Mouse (Mus musculus) G1E (cell line): ENCODE data around the gene C9orf72.

ENCODE experiments used
- CTCF ChIP-seq: IDR thresholded peaks from 2 replicates; pipeline ENCODE4 v1.5.1; 2012; ENCODE audit warnings: low read depth, low read length, inconsistent platforms, mixed read lengths
- GATA1 ChIP-seq: IDR thresholded peaks from 2 replicates; pipeline ENCODE4 v1.6.1; 2012; ENCODE audit warnings: borderline replicate concordance, low read length, inconsistent platforms, mixed read lengths
- TAL1 ChIP-seq: conservative IDR thresholded peaks from 2 replicates; pipeline ENCODE4 v1.6.1; 2012; ENCODE audit warnings: low read depth, low read length, inconsistent platforms, mixed read lengths

DNA sequence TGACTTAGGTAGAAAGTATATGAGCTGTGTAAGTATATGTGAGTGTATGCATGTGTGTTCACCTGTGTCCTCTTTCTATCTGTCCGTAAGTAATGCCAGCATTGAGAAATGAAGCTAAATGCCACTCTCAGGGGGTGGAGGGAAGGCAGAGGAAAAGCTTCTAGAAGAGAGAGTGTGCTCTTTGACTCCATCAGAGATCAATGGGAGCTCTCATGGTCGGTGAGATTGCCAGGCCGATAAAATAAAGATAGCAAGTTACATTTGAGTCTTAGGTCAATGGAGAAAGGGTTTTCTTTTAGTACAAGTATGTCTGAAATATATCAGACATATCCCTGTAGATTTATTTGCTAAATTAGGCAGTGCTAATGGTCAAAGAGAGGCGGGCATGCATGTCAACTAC, 77.6 kb downstream of the C9orf72 start:
- TF ChIP-seq CTCF (no peak), TAL1 (no peak), GATA1 (no peak)
